Mouse (Mus musculus): ENCODE data around the gene Olfr312. TPM values are rescaled to one million over a fixed set of nuclear protein-coding genes. Genes with fewer than 3 reads are reported as not detected.

Olfr312 gene
- total RNA-seq, 2 experiments from 2014 or later = not detected

DNA sequence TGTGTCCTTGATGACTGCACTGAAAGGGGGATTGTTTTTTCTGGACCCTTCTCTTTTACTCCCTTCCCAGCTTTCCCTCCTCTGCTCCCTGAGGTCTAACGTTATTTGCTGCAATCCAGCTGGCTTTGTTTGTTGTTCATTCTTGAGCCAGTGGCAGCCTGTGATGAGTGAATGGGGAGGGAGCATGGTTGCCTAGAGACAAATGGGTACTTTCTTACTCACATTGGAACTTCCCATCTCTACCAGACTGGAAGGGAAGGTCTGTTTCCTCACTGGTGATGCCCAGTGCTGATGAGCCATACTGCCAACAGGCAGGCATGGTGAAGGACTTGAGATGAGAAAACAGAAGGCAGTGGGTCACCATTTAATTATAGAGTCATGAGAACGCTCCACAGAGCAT, 20.7 kb downstream of the Olfr312 start:
- no peak for DNase-seq (ENCODE audit: low spot score in 2 of 2)

DNA sequence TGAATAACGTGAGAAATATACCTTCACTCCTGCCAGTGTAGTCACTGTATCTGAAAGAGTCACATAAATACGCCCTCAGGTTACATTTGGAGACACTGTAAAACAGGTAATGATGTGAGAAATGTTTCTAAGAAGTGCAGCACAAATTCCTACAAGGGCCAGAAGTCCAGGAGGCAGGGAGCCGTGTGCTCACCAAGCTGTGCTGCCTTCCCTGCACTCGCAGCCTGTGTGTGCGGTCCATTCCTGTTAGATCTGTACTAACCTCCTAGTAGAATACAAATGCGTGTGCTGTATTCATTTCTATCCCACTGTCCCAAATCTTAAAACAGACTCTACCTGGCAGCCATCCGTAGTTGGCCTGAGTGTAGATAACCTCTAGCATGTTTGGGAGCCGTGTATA, 31.7 kb downstream of the Olfr312 start:
- DNase-seq (ENCODE audit: low spot score in 2 of 2) = no peak

DNA sequence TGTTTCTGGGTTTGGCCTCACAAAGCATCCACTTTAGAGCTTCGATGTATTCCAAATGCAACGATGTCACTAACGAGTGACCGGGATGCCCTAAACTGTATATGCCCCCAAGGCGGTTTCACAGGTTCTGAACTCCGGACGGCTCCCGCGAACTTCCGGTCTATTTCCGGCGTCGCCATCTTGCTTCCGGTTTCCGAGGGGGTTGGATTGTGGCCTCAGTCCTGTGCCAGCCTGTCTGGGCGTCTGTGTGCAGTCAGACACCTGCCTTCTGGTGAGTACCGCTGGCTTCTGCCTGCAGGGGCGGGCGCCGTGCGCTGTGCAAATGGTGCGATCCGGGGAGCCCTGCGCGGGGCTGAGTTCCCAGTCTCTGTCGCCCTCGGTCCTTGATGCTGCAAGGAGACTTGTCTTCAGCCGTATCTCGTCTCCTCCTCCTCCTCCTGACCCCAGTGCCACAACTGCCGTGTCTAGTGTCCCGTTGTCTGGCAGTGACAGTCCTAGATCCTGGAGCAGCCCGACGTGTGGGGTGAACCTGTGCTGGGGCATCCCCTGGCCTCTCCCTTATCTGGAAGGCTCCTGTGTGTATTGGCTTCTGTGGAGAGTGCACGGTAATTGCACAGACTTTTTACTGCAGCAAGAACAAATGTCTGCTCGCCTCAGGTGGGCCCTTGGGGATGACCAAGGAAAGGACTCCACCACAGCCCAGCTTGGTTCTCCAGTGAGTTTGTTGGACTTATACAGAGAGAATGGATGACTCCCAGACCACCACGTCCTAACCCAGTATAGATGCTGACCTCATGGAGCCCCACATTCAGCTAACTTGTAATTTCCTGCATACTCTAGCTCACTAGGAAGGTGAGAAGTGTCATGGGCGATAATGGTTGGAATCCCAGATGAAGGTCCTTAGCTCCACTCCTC, 38.3 kb downstream of the Olfr312 start, which contains the start of gene 2810021J22Rik:
2810021J22Rik (plus strand) TSS at position 178 of the 915 bp plus-strand sequence.
- peak; percentile 69 to 73 for DNase-seq (ENCODE audit: low spot score in 2 of 2)

DNA sequence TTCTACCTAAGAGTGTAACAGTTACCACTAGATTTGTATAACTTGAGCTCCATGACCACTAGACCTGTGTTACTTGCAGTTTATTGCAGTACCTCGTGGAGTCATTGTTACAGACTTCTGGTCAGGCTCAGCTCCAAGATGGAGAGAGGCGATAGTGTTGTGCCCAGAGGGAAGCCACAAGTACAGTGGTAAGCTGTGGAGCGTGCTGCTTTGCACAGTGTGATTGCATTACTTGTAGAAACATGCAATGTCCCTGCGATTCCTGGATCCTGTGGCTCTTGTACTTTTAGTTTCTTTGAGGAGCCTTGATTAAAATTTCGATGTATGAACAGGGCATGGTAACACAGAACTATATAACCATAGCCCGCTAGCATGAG, 38.9 kb downstream of the Olfr312 start:
- no peak for DNase-seq (ENCODE audit: low spot score in 2 of 2)

DNA sequence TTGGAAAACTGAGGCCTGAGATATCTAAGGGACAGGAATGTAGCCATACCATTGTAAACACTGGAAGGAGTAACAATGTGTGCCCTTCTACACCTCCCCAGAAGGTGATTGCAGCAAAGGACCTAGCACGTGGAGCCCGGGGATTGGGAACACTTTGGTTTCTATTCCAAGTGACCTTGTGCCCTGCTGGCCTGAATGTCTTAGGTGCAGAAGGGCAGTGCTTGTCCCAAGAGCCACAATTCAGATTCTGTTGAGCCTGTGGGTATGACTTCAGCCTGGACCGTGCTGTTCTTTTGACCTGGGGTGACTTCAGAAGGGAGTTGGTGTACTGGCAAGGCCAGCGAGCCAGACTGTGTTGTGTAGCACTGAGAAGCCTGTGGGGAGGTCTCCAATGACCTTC, 41.9 kb downstream of the Olfr312 start:
- no peak for DNase-seq (ENCODE audit: low spot score in 2 of 2)

DNA sequence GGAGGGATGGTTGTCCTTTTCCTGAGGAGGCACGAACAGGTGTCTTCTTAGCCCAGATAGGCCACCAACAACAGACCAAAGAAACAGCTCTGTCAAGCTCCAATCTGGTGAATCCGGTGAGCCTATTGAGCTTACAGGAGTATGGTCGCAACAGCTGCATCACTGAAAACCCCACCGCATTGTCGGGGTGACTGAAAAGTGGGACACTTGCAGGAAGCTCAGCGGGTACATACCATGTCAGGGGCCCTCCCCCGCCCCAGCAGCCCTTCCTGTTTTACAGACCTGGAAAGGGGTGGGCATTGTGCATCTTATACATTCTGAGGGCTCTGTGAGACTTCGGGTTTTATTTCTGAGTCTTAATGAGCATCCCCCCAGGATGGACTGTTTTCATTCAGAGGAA, 54.7 kb downstream of the Olfr312 start:
- no peak for DNase-seq (ENCODE audit: low spot score in 2 of 2)

Other genes with a start within 250 kb of the Olfr312 start
- gene Olfr324, start 234.1 kb upstream of the Olfr312 start, total RNA-seq (2021) = not detected
- gene 2210407C18Rik, start 213.2 kb upstream of the Olfr312 start, total RNA-seq (2021) = not detected
- gene Olfr323, start 198.7 kb upstream of the Olfr312 start, total RNA-seq (2021) = not detected
- not detected for gene Trim58, start 188.8 kb upstream of the Olfr312 start, total RNA-seq (2021)
- not detected for gene Olfr322, start 170.5 kb upstream of the Olfr312 start, total RNA-seq (2021)
- gene Olfr320, start 148.1 kb upstream of the Olfr312 start, total RNA-seq (2021) = not detected
- gene Olfr319, start 130.1 kb upstream of the Olfr312 start, total RNA-seq (2021) = not detected
- not detected for gene Olfr318, start 105.2 kb upstream of the Olfr312 start, total RNA-seq (2021)
- not detected for gene Olfr317, start 90.0 kb upstream of the Olfr312 start, total RNA-seq (2021)
- gene Olfr316, start 76.5 kb upstream of the Olfr312 start, total RNA-seq (2021) = not detected
- not detected for gene Olfr315, start 56.0 kb upstream of the Olfr312 start, total RNA-seq (2021)
- not detected for gene Olfr314, start 46.3 kb upstream of the Olfr312 start, total RNA-seq (2021)
- 1 to 10 TPM; 2.6 to 3.1 TPM for gene Fam183b, start 27.3 kb upstream of the Olfr312 start, total RNA-seq (2021)
- gene Olfr313, start 14.2 kb upstream of the Olfr312 start, total RNA-seq (2021) = not detected
- not detected for gene Olfr311, start 10.0 kb downstream of the Olfr312 start, total RNA-seq (2021)
- gene Gm12258, start 17.9 kb downstream of the Olfr312 start, total RNA-seq (2021) = 1 to 10 TPM; 4.1 to 5.7 TPM
- 1 to 10 TPM; 4.0 to 5.9 TPM for gene 2810021J22Rik, start 38.0 kb downstream of the Olfr312 start, total RNA-seq (2021)
- gene Zfp39, start 75.0 kb downstream of the Olfr312 start, total RNA-seq (2021) = 1 to 10 TPM; 3.3 to 4.1 TPM
- gene Btnl10, start 88.7 kb downstream of the Olfr312 start, total RNA-seq (2021) = not detected
- 100 to 1,000 TPM; 171 to 177 TPM for gene Rnf187, start 109.7 kb downstream of the Olfr312 start, total RNA-seq (2021)
- gene Hist3h2ba, start 119.7 kb downstream of the Olfr312 start, total RNA-seq (2021) = 1 to 10 TPM; 5.8 to 6.0 TPM
- gene Hist3h2a, start 125.4 kb downstream of the Olfr312 start, total RNA-seq (2021) = 10 to 100 TPM; 13.3 to 17.6 TPM
- under 1 TPM; 0.06 to 0.10 TPM for gene Trim17, start 125.4 kb downstream of the Olfr312 start, total RNA-seq (2021)
- gene Trim11, start 148.9 kb downstream of the Olfr312 start, total RNA-seq (2021) = 10 to 100 TPM; 22.0 to 27.1 TPM

All from adrenal gland, adult 18-20 months (tissue).